Mouse (Mus musculus) layer of hippocampus, adult 2 months (tissue): ENCODE results near the gene D1Ertd622e. TPM values are rescaled to one million over a fixed set of nuclear protein-coding genes. Genes with fewer than 3 reads are reported as not detected.

Experiments
- DNase-seq, 2 experiments: peaks; one replicate each; pipeline ENCODE4 v3.0.0; 2022; ENCODE audit warnings: low spot score in 2 of 2
- H3K27ac ChIP-seq: fragments of 200-600 bp; 2 replicates; pipeline ENCODE4 v1.8.1; 2022
- H3K4me3 ChIP-seq: fragments of 200-600 bp; 2 replicates; pipeline ENCODE4 v1.8.1; 2022; ENCODE audit warnings: mild to moderate bottlenecking
- CTCF ChIP-seq: fragments of 200-600 bp; conservative IDR thresholded peaks from 2 replicates; pipeline ENCODE4 v1.8.1; 2022; ENCODE audit warnings: antibody characterized with exemption, mild to moderate bottlenecking, moderate library complexity
- total RNA-seq, 2 experiments: library from RNA; stranded (reverse); gene quantifications; 2 replicates each; pipeline ENCODE4 v1.2.3; 2021

Gene D1Ertd622e
- total RNA-seq, 2 experiments from 2014 or later: 42.1 to 42.8 TPM

DNA sequence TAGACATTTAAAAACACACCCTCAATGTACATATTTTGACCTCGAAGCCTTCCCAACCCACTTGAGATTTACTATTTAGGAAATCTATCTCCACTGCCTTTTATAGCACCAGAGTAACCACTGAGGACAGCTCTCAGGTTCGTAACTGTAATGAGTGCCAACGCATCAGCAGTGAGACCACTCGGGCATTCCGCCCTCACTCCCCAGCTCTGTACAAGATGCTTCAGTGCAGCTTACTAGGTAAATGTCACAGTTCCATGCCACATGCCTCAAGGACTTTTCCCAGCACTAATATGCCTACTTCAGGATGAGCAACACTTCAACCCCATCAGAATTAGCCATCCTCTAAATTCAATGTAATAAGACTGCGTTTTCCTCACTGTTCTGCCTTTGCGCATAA, 33.0 kb downstream of the D1Ertd622e start:
- Histone ChIP-seq H3K4me3 (no peak overlapping the region), H3K27ac (no peak overlapping the region)
- no peak for DNase-seq
- no peak for TF ChIP-seq CTCF

GRCm38 (mm10) chr1:97628016-97628415, 33.9 kb downstream of the D1Ertd622e start:
- TF ChIP-seq CTCF: no peak
- H3K4me3 ChIP-seq: no peak overlapping the region
- DNase-seq: no peak
- no peak overlapping the region; the same call in 1 of the 2 replicates for H3K27ac ChIP-seq

- TF ChIP-seq CTCF: no peak
- no peak overlapping the region for H3K27ac ChIP-seq
- H3K4me3 ChIP-seq: no peak overlapping the region
- DNase-seq: no peak
Measured at GRCm38 (mm10) chr1:97625427-97625826, 36.4 kb downstream of the D1Ertd622e start.

DNA sequence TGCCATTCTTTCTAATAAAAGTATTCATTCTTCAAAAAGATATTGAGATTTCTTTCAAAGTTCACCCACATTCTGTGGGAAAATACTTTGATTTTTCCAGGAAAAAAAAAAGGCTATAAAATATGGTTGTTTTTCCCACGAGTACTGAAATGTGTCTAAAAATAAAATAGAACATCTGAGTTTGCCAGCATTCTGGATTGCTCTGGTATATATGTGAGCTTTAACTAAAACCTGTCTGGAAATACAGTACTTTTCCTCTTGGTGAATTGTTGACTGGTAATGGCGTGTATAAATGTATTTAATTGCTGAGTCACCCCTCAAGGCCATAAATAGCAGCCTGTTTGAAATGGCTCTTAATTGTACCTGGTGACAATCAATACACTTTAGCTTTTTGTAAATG, 37.5 kb downstream of the D1Ertd622e start:
- Histone ChIP-seq H3K27ac (0 out of 2 replicates have a peak overlapping the region, but pooled peaks have one; percentile 8), H3K4me3 (no peak overlapping the region)
- no peak for DNase-seq
- TF ChIP-seq CTCF: no peak

DNA sequence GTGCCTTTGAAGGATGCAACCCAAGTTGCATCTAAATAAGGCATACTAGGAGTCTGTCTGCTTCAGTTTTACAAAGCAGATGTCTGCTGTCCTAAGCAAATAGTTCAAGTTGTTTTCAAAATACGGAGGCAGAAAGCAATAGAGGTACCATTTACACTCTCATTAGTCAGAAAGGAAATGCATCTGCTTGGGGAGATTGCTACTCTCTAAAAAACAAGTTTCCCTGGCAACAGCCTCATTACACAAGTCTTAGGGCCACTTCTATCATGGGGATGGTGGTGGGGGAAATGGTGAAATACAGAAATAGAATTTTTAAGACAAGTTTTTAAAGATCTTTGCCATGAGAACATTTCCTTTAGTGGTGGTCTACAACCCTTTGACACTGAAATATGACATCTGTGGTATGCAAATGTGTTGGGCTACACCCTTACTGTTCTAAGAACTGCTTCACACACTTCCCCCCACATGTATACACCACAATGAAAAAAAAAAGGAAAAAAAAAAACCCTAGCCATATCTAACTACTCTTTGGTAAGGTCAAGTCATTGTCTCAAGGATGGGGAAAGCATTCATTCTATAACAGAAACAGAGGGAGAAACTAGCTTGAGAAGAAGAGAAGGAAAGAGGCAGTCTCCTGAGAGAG, 38.5 kb downstream of the D1Ertd622e start:
- DNase-seq: no peak
- Histone ChIP-seq H3K4me3 (no peak overlapping the region), H3K27ac (peak overlapping the region; percentile 55; the same call in 1 of the 2 replicates)
- TF ChIP-seq CTCF: no peak

DNA sequence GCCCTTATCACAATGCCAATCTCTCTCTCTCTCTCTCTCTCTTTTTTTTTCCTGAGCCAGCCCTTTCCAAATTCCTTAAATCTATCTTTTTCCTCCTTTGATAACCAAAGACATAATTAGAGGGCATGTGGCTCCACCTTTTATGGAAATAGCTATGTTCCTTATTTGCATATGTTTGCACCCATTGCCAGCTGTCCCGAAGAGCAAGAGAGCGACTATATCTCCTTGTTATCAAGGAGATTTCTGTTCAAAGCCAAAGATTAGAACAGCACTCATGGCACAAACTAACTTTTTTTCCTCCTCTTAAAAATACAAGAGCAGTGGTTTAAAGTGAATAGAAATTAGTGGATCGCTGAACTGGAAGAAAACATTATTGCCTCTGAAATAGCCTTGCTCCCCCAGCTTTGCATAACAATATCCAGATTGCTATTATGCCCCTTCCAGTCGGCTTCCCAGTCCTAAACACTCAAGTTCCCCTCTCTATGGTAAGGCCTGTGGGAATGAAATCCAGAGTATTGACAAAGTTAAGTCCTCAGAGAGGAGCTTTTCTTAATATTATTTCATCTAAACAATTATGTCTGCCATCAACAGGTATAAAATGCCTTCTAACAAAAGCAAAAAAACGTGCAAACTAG, 39.2 kb downstream of the D1Ertd622e start:
- no peak overlapping the region for H3K4me3 ChIP-seq
- peak overlapping the region; percentile 55; the same call in 1 of the 2 replicates for H3K27ac ChIP-seq
- DNase-seq: no peak
- no peak for TF ChIP-seq CTCF

GRCm38 (mm10) chr1:97619621-97620320, 42.1 kb downstream of the D1Ertd622e start:
- H3K27ac ChIP-seq: peak overlapping the region; percentile 44; the same call in 1 of the 2 replicates
- no peak for TF ChIP-seq CTCF
- no peak overlapping the region for H3K4me3 ChIP-seq
- no peak for DNase-seq

DNA sequence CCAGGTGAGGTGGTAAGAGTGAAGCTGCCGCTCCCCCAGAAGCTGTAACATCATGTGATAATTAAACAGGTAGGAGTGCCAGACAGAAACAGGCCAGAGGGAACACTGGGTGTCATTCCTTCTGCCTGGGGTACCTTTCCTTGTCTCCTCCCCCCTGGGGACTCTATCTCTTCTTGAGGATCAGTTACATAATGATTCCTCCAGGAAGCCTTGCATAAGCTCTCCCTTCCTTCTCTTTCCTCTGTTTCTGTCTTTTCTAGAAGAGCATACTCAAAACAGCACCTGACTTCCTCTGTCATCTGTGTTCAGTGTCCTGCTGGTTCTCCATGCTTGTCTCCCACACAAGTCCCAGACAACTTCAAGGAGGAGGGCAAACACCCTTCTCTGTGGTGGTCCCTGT, 46.3 kb downstream of the D1Ertd622e start:
- H3K4me3 ChIP-seq: no peak overlapping the region
- TF ChIP-seq CTCF: no peak
- no peak for DNase-seq
- H3K27ac ChIP-seq: no peak overlapping the region

DNA sequence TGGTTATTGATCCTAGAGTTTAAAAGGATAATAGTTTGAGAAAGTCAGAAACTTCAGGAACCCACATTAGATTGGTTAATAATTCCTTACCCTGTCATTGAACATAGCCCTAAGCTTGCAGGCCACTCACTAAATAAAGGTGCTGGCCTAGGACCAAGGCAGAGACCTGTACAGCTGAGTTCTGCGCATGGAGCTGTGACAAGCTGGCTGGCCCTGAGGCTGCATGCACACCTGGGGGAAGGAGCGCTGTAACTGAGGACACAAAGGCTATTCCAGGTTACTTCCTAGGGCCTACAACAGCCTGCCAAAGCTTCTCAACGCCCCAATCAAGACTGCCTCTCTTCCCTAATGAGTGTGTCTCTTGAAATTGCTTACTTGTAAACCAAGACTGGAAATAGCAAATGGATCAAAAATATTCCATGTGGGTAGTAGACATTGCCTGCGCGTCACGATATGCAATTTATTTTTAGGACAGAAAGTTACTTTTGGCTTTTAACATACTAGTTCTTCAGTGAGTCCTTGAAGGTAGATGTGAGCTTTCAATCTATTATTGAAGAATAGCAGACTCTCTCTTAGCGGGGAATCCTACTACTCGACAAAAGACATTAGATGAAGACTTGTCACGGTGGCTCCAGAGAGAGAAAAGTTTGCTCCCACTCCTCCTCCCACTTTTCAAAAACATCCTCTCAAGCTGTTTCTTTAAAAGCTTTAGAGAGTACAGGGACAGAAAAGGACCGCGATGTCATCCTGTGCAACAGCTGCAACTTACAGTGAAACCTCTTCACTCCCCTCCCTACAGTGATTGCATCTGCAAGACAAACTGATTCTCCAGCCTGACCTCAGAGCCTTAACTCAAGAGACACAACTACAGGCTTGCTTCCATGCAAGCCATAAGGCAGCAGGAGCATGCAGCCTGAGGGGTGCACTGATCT, 47.1 kb downstream of the D1Ertd622e start:
- no peak for DNase-seq
- H3K27ac ChIP-seq: no peak overlapping the region
- no peak for TF ChIP-seq CTCF
- no peak overlapping the region for H3K4me3 ChIP-seq

GRCm38 (mm10) chr1:97611747-97612146, 50.1 kb downstream of the D1Ertd622e start:
- Histone ChIP-seq H3K27ac (no peak overlapping the region), H3K4me3 (no peak overlapping the region)
- no peak for DNase-seq

GRCm38 (mm10) chr1:97603361-97603760, 58.5 kb downstream of the D1Ertd622e start:
- no peak overlapping the region for H3K27ac ChIP-seq
- TF ChIP-seq CTCF: no peak
- DNase-seq: no peak
- no peak overlapping the region for H3K4me3 ChIP-seq

More at GRCm38 (mm10) chr1:97611747-97612146, 50.1 kb downstream of the D1Ertd622e start:
- TF ChIP-seq CTCF: no peak

GRCm38 (mm10) chr1:97600371-97600770, 61.5 kb downstream of the D1Ertd622e start:
- Histone ChIP-seq H3K27ac (no peak overlapping the region), H3K4me3 (no peak overlapping the region)
- no peak for DNase-seq
- TF ChIP-seq CTCF: no peak
